Mouse (Mus musculus) ES-E14 (cell line): ENCODE measurements around the gene Cacnb4. TPM values are rescaled to one million over a fixed set of nuclear protein-coding genes. Genes with fewer than 3 reads are reported as not detected.

ENCODE experiments used
- DNase-seq: peaks from one replicate; pipeline ENCODE4 v3.0.0-alpha.2; 2013; ENCODE audit warnings: low read depth, low spot score
- H3K27ac ChIP-seq: 2 replicates; pipeline ENCODE4 v1.5.1; 2012; ENCODE audit warnings: low read depth, mild to moderate bottlenecking, low read length, moderate library complexity, mixed read lengths; ENCODE audit not compliant: poor library complexity, insufficient read depth, severe bottlenecking
- H3K36me3 ChIP-seq: 2 replicates; pipeline ENCODE4 v1.6.1; 2012; ENCODE audit warnings: mild to moderate bottlenecking, low read length, moderate library complexity, mixed read lengths; ENCODE audit not compliant: control insufficient read depth, poor library complexity, insufficient read depth, severe bottlenecking
- H3K4me1 ChIP-seq, 2 experiments: fragments of 150-350 bp in 1 of 2; sonication (generic) in 1 of 2; 2 replicates each; pipeline ENCODE4 v1.6.1; 2012; ENCODE audit warnings: low read length in 2 of 2, mild to moderate bottlenecking in 1 of 2, mixed read lengths in 1 of 2; ENCODE audit not compliant: control insufficient read depth in 2 of 2, insufficient read depth in 2 of 2, poor library complexity in 1 of 2
- H3K4me3 ChIP-seq, 2 experiments: fragments of 150-350 bp in 1 of 2; sonication (generic) in 1 of 2; 2 replicates each; pipeline ENCODE4 v1.5.1; 2012; ENCODE audit warnings: low read length in 2 of 2, low read depth in 1 of 2, mild to moderate bottlenecking in 1 of 2, mixed read lengths in 1 of 2; ENCODE audit not compliant: insufficient read depth in 1 of 2, poor library complexity in 1 of 2, severe bottlenecking in 1 of 2
- H3K9ac ChIP-seq: 2 replicates; pipeline ENCODE4 v1.6.1; 2012; ENCODE audit warnings: low read depth, mild to moderate bottlenecking, low read length, mixed read lengths; ENCODE audit not compliant: poor library complexity, insufficient read depth, severe bottlenecking
- H3K9me3 ChIP-seq: fragments of 150-350 bp; sonication (generic); 2 replicates; pipeline ENCODE4 v1.6.1; 2012; ENCODE audit warnings: low read depth, mild to moderate bottlenecking, low read length; ENCODE audit not compliant: control insufficient read depth, insufficient read depth
- CHD2 ChIP-seq: IDR thresholded peaks from 2 replicates; pipeline ENCODE4 v1.6.1; 2014; ENCODE audit warnings: mild to moderate bottlenecking, low read depth, low read length, inconsistent platforms
- HCFC1 ChIP-seq: IDR thresholded peaks from 2 replicates; pipeline ENCODE4 v1.6.1; 2012; ENCODE audit warnings: low read length, inconsistent platforms, borderline replicate concordance; ENCODE audit not compliant: insufficient read depth
- MAFK ChIP-seq: IDR thresholded peaks from 2 replicates; pipeline ENCODE4 v1.6.1; 2014; ENCODE audit warnings: mild to moderate bottlenecking, low read depth, low read length, inconsistent platforms; ENCODE audit not compliant: insufficient read depth
- ZC3H11A ChIP-seq: IDR thresholded peaks from 2 replicates; pipeline ENCODE4 v1.6.1; 2012; ENCODE audit warnings: low read depth, mild to moderate bottlenecking, inconsistent platforms, low read length, borderline replicate concordance
- ZNF384 ChIP-seq: IDR thresholded peaks from 2 replicates; pipeline ENCODE4 v1.6.1; 2012; ENCODE audit warnings: low read depth, low read length, inconsistent platforms
- in situ Hi-C, 2 experiments: fragments of 600-800 bp; cut with MboI; formaldehyde crosslinking; loops; one replicate each; pipeline ENCODE4 v1.15.1; 2025; ENCODE audit warnings: low sequenced_read_pairs in 2 of 2, inconsistent platforms in 1 of 2; ENCODE audit not compliant: unreplicated experiment in 2 of 2
- total RNA-seq: library from RNA; depleted of rRNA; stranded (reverse); fragments of 300-350 nt; gene quantifications from 2 replicates; pipeline ENCODE4 v1.2.3, GENCODE M21; 2012

Cacnb4 gene
- total RNA-seq, 1 experiment: 0.09 TPM

GRCm38 (mm10) chr2:52394529-52394928 lies 282.1 kb downstream of the Cacnb4 start:
- in situ Hi-C loops: no loop called here
- TF ChIP-seq ZNF384 (no peak), ZC3H11A (no peak), HCFC1 (no peak), CHD2 (no peak), MAFK (no peak)
- no peaks in the 10 kb centered on the region for H3K4me1 ChIP-seq
- DNase-seq: no peak
- no peaks in the 10 kb centered on the region for H3K9me3 ChIP-seq
- H3K27ac ChIP-seq: no peak overlapping the region
- H3K36me3 ChIP-seq: no peaks in the 10 kb centered on the region
- H3K9ac ChIP-seq: no peak overlapping the region
- H3K4me3 ChIP-seq: no peak overlapping the region

- H3K4me1 ChIP-seq: no peaks in the 10 kb centered on the region
- H3K4me3 ChIP-seq: no peak overlapping the region
- H3K36me3 ChIP-seq: no peaks in the 10 kb centered on the region
- H3K9me3 ChIP-seq: no peaks in the 10 kb centered on the region
- TF ChIP-seq CHD2: no peak
- TF ChIP-seq ZNF384: no peak
- TF ChIP-seq HCFC1: no peak
- no peak for TF ChIP-seq ZC3H11A
- no peak for TF ChIP-seq MAFK
- H3K27ac ChIP-seq: no peak overlapping the region
- no peak for DNase-seq
- in situ Hi-C loops: no loop called here
- no peak overlapping the region for H3K9ac ChIP-seq
Observed at GRCm38 (mm10) chr2:52390415-52390975, 286.1 kb downstream of the Cacnb4 start.

- no peak for DNase-seq
- no peaks in the 10 kb centered on the region for H3K4me1 ChIP-seq
- H3K27ac ChIP-seq: no peak overlapping the region
- no peaks in the 10 kb centered on the region for H3K9me3 ChIP-seq
- H3K9ac ChIP-seq: no peak overlapping the region
- TF ChIP-seq HCFC1 (no peak), CHD2 (no peak), ZC3H11A (no peak), MAFK (no peak), ZNF384 (no peak)
- no peak overlapping the region for H3K4me3 ChIP-seq
- in situ Hi-C loops: no loop called here
- H3K36me3 ChIP-seq: no peaks in the 10 kb centered on the region
Observed at GRCm38 (mm10) chr2:52389975-52390374, 286.7 kb downstream of the Cacnb4 start.

GRCm38 (mm10) chr2:52386451-52386850 lies 290.2 kb downstream of the Cacnb4 start:
- Histone ChIP-seq H3K4me3 (no peak overlapping the region), H3K9me3 (no peaks in the 10 kb centered on the region), H3K36me3 (no peaks in the 10 kb centered on the region), H3K9ac (no peak overlapping the region), H3K4me1 (no peaks in the 10 kb centered on the region), H3K27ac (no peak overlapping the region)
- in situ Hi-C loops: no loop called here
- no peak for TF ChIP-seq HCFC1
- no peak for TF ChIP-seq MAFK
- TF ChIP-seq ZC3H11A: no peak
- TF ChIP-seq ZNF384: no peak
- TF ChIP-seq CHD2: no peak
- DNase-seq: no peak

- H3K36me3 ChIP-seq: no peaks in the 10 kb centered on the region
- in situ Hi-C loops: no loop called here
Observed at GRCm38 (mm10) chr2:52386037-52386436, 290.6 kb downstream of the Cacnb4 start.

More at GRCm38 (mm10) chr2:52386037-52386436, 290.6 kb downstream of the Cacnb4 start:
- Histone ChIP-seq H3K4me1 (no peaks in the 10 kb centered on the region), H3K4me3 (no peak overlapping the region), H3K9me3 (no peaks in the 10 kb centered on the region), H3K27ac (no peak overlapping the region), H3K9ac (no peak overlapping the region)
- TF ChIP-seq MAFK (no peak), CHD2 (no peak), ZC3H11A (no peak), ZNF384 (no peak), HCFC1 (no peak)
- DNase-seq: no peak
